Comparison of ENCODE assay signal across 8 mouse cellular contexts in genomic region chr7:141046931-141047580, GRCm38 (mm10). TPM values are rescaled to one million over a fixed set of nuclear protein-coding genes. Genes with fewer than 3 reads are reported as not detected.
DNase-seq lines count a peak whose midpoint lies in the region; ATAC-seq and TF ChIP-seq lines count a peak whose summit lies in the region.

No protein-coding gene starts in this region.

- ATAC-seq in heart, embryonic 16.5 days (replicated peaks; ENCODE audit: extremely low read depth, insufficient read depth, low FRiP score) = no peak
- ATAC-seq in midbrain, postnatal 0 days (ENCODE audit: low FRiP score) = no peak

- H3K9ac ChIP-seq in heart, embryonic 16.5 days (ENCODE audit: low read length) = peak overlapping the region; percentile 50
- no peak overlapping the region for H3K9ac ChIP-seq in midbrain, postnatal 0 days (replicated peaks; ENCODE audit: low read length, poor library complexity, severe bottlenecking)

- H3K27ac ChIP-seq in heart, embryonic 16.5 days (ENCODE audit: low read length) = peak overlapping the region; percentile 89
- peak overlapping the region; percentile 57; the same call in 1 of the 2 replicates for H3K27ac ChIP-seq in limb, embryonic 10.5 days
- H3K27ac ChIP-seq in midbrain, postnatal 0 days (ENCODE audit: low read depth, low read length) = 0 out of 2 replicates have a peak overlapping the region, but pooled peaks have one; percentile 18

- no peaks in the 10 kb centered on the region for H3K36me3 ChIP-seq in heart, embryonic 16.5 days (ENCODE audit: control insufficient read depth, insufficient read depth)
- H3K36me3 ChIP-seq in limb, embryonic 10.5 days = no peaks in the 10 kb centered on the region
- H3K36me3 ChIP-seq in midbrain, postnatal 0 days (ENCODE audit: insufficient read depth, low read length) = no peaks in the 10 kb centered on the region

- H3K9me3 ChIP-seq in heart, embryonic 16.5 days (replicated peaks; ENCODE audit: control insufficient read depth, low read length) = no peaks in the 10 kb centered on the region
- H3K9me3 ChIP-seq in limb, embryonic 10.5 days (replicated peaks) = no peaks in the 10 kb centered on the region
- H3K9me3 ChIP-seq in midbrain, postnatal 0 days (ENCODE audit: low read length) = no peaks in the 10 kb centered on the region

- H3K27me3 ChIP-seq in heart, embryonic 16.5 days (ENCODE audit: control insufficient read depth, insufficient read depth, low read length) = peaks cover 4% of the 10 kb centered on the region; the same call in 1 of the 2 replicates
- no peaks in the 10 kb centered on the region for H3K27me3 ChIP-seq in limb, embryonic 10.5 days (ENCODE audit: low read depth, poor library complexity, severe bottlenecking)
- H3K27me3 ChIP-seq in midbrain, postnatal 0 days (ENCODE audit: insufficient read depth, low read length) = no peaks in the 10 kb centered on the region

- TF ChIP-seq CTCF in midbrain, postnatal 0 days (IDR thresholded peaks at IDR 0.05) = no peak

- no peak overlapping the region for H3K4me3 ChIP-seq in heart, embryonic 16.5 days (ENCODE audit: low read length)
- H3K4me3 ChIP-seq in limb, embryonic 10.5 days = 0 out of 2 replicates have a peak overlapping the region, but pooled peaks have one; percentile 48
- H3K4me3 ChIP-seq in midbrain, postnatal 0 days (ENCODE audit: low read depth, low read length) = no peak overlapping the region

- 53% methylated on average over 6 of the region's 6 CpGs for WGBS in heart, embryonic 16.5 days
- WGBS in limb, embryonic 10.5 days = 77% methylated on average over 6 of the region's 6 CpGs
- WGBS in midbrain, postnatal 0 days = 72% methylated on average over 6 of the region's 6 CpGs

- H3K4me1 ChIP-seq in heart, embryonic 16.5 days (ENCODE audit: control insufficient read depth, insufficient read depth, low read length) = peaks cover 9% of the 10 kb centered on the region
- peaks cover 28% of the 10 kb centered on the region for H3K4me1 ChIP-seq in limb, embryonic 10.5 days
- H3K4me1 ChIP-seq in midbrain, postnatal 0 days (ENCODE audit: insufficient read depth, low read length) = no peaks in the 10 kb centered on the region

- DNase-seq in adrenal gland, postnatal 10 days = peak; percentile 15
- DNase-seq in adrenal gland, postnatal 25 days = no peak
- DNase-seq in c-Kit-positive CD71-negative TER-119-negative erythroid progenitor cells, embryonic 14.5 days (ENCODE audit: low read depth) = peak; percentile 45
- no peak for DNase-seq in limb, embryonic 10.5 days (ENCODE audit: low spot score)
- no peak for DNase-seq in midbrain, postnatal 0 days (ENCODE audit: low spot score)
- DNase-seq in right cerebral cortex, adult 2 months (ENCODE audit: low spot score in 2 of 2) = no peak
- no peak for DNase-seq in testis, postnatal 14 days (ENCODE audit: low spot score)

- H3K4me2 ChIP-seq in heart, embryonic 16.5 days (ENCODE audit: low read depth, low read length) = peak overlapping the region; percentile 89
- H3K4me2 ChIP-seq in midbrain, postnatal 0 days (ENCODE audit: low read depth, low read length, poor library complexity, severe bottlenecking) = peak overlapping the region; percentile 87; the same call in 1 of the 2 replicates

RNA-seq across cellular contexts. Expression of gene B4galnt4, which starts 13.8 kb away (rescaled TPM):
- total RNA-seq in adrenal gland, postnatal 10 days (2021) = 1 to 10 TPM; 2.0 to 5.1 TPM
- total RNA-seq in adrenal gland, postnatal 25 days (2021) = 2.5 and 3.6 TPM in 2 replicates
- polyA plus RNA-seq in heart, embryonic 16.5 days (2015; fragmentation: Nextera tagmentation; extraction: Ambion mirVana) = 0.54 and 0.97 TPM in 2 replicates
- 26.2 and 30.7 TPM in 2 replicates for polyA plus RNA-seq in limb, embryonic 10.5 days (2016; fragmentation: Nextera tagmentation; extraction: Ambion mirVana)
- total RNA-seq in midbrain, postnatal 0 days (2014; rRNA removed) = 133 and 146 TPM in 2 replicates
- polyA plus RNA-seq in midbrain, postnatal 0 days (2015; fragmentation: Nextera tagmentation; extraction: Ambion mirVana) = 52.1 and 53.9 TPM in 2 replicates

RNA-seq across cellular contexts. Expression of gene Gm17387, which starts 18.1 kb away (rescaled TPM):
- not detected for total RNA-seq in adrenal gland, postnatal 10 days (2021)
- total RNA-seq in adrenal gland, postnatal 25 days (2021) = not detected in 2 replicates
- polyA plus RNA-seq in heart, embryonic 16.5 days (2015; fragmentation: Nextera tagmentation; extraction: Ambion mirVana) = not detected in 2 replicates
- polyA plus RNA-seq in limb, embryonic 10.5 days (2016; fragmentation: Nextera tagmentation; extraction: Ambion mirVana) = not detected in 2 replicates
- not detected in 2 replicates for total RNA-seq in midbrain, postnatal 0 days (2014; rRNA removed)
- polyA plus RNA-seq in midbrain, postnatal 0 days (2015; fragmentation: Nextera tagmentation; extraction: Ambion mirVana) = not detected in 2 replicates

RNA-seq across cellular contexts. Expression of gene Ifitm6, which starts 29.3 kb away (rescaled TPM):
- 1 to 10 TPM; 1.7 to 3.2 TPM for total RNA-seq in adrenal gland, postnatal 10 days (2021)
- not detected in 2 replicates for total RNA-seq in adrenal gland, postnatal 25 days (2021)
- 1.0 and 1.3 TPM in 2 replicates for polyA plus RNA-seq in heart, embryonic 16.5 days (2015; fragmentation: Nextera tagmentation; extraction: Ambion mirVana)
- 0.31 TPM in 1 of 2 replicates, not detected in the other for polyA plus RNA-seq in limb, embryonic 10.5 days (2016; fragmentation: Nextera tagmentation; extraction: Ambion mirVana)
- 0.99 and 1.1 TPM in 2 replicates for total RNA-seq in midbrain, postnatal 0 days (2014; rRNA removed)
- 0.81 and 0.83 TPM in 2 replicates for polyA plus RNA-seq in midbrain, postnatal 0 days (2015; fragmentation: Nextera tagmentation; extraction: Ambion mirVana)

RNA-seq across cellular contexts. Expression of gene Pkp3, which starts 31.0 kb away (rescaled TPM):
- total RNA-seq in adrenal gland, postnatal 10 days (2021) = 1 to 10 TPM in 1 of 2 experiments, under 1 TPM in 1; 0.94 to 1.5 TPM
- total RNA-seq in adrenal gland, postnatal 25 days (2021) = 0.86 and 1.2 TPM in 2 replicates
- 4.1 and 5.2 TPM in 2 replicates for polyA plus RNA-seq in heart, embryonic 16.5 days (2015; fragmentation: Nextera tagmentation; extraction: Ambion mirVana)
- polyA plus RNA-seq in limb, embryonic 10.5 days (2016; fragmentation: Nextera tagmentation; extraction: Ambion mirVana) = 6.0 and 8.2 TPM in 2 replicates
- total RNA-seq in midbrain, postnatal 0 days (2014; rRNA removed) = 0.49 TPM in 1 of 2 replicates, not detected in the other
- not detected in 2 replicates for polyA plus RNA-seq in midbrain, postnatal 0 days (2015; fragmentation: Nextera tagmentation; extraction: Ambion mirVana)

RNA-seq across cellular contexts. Expression of gene Ifitm3, which starts 36.5 kb away (rescaled TPM):
- total RNA-seq in adrenal gland, postnatal 10 days (2021) = 100 to 1,000 TPM; 131 to 136 TPM
- total RNA-seq in adrenal gland, postnatal 25 days (2021) = 103 and 109 TPM in 2 replicates
- polyA plus RNA-seq in heart, embryonic 16.5 days (2015; fragmentation: Nextera tagmentation; extraction: Ambion mirVana) = 157 and 218 TPM in 2 replicates
- polyA plus RNA-seq in limb, embryonic 10.5 days (2016; fragmentation: Nextera tagmentation; extraction: Ambion mirVana) = 54.0 and 56.4 TPM in 2 replicates
- 22.5 and 39.3 TPM in 2 replicates for total RNA-seq in midbrain, postnatal 0 days (2014; rRNA removed)
- 67.8 and 80.5 TPM in 2 replicates for polyA plus RNA-seq in midbrain, postnatal 0 days (2015; fragmentation: Nextera tagmentation; extraction: Ambion mirVana)

Comparison
In these comparisons a context has a peak if more than half of its experiments do, and no peak if none do; other contexts are left out.
1. DNase-seq: peak in adrenal gland, postnatal 10 days (single experiment) and c-Kit-positive CD71-negative TER-119-negative erythroid progenitor cells, embryonic 14.5 days (single experiment); none in adrenal gland, postnatal 25 days (single experiment), limb, embryonic 10.5 days (single experiment), midbrain, postnatal 0 days (single experiment), right cerebral cortex, adult 2 months (0 of 2) and testis, postnatal 14 days (single experiment).
2. H3K27ac ChIP-seq: peak in every context shown above with its lines; median percentile 89 in heart, embryonic 16.5 days; 57 in limb, embryonic 10.5 days; 18 in midbrain, postnatal 0 days.
3. RNA of gene B4galnt4, which starts 13.8 kb away (total RNA-seq): 133 to 146 TPM in midbrain, postnatal 0 days; 2.0 to 5.1 TPM in adrenal gland, postnatal 10 days and 2.5 to 3.6 TPM in adrenal gland, postnatal 25 days; every median in the first group is over 10 times any median in the second.